Comparison of ENCODE assay signal across 8 mouse cellular contexts in genomic region chr1:131246433-131247395, GRCm38 (mm10). TPM values are rescaled to one million over a fixed set of nuclear protein-coding genes. Genes with fewer than 3 reads are reported as not detected.
A peak's percentile ranks its signal among the peaks of the same experiment; 100 is the strongest.
DNase-seq lines count a peak whose midpoint lies in the region; ATAC-seq lines count a peak whose summit lies in the region.

No protein-coding gene starts in this region.

- H3K36me3 ChIP-seq in limb, embryonic 11.5 days (ENCODE audit: control insufficient read depth, insufficient read depth, low read length) = no peaks in the 10 kb centered on the region
- H3K36me3 ChIP-seq in limb, embryonic 10.5 days = no peaks in the 10 kb centered on the region
- H3K36me3 ChIP-seq in kidney, embryonic 14.5 days (ENCODE audit: control insufficient read depth, insufficient read depth, low read length) = no peaks in the 10 kb centered on the region
- no peaks in the 10 kb centered on the region for H3K36me3 ChIP-seq in liver, embryonic 16.5 days (ENCODE audit: control insufficient read depth, insufficient read depth)

- no peak overlapping the region for H3K4me3 ChIP-seq in limb, embryonic 11.5 days (ENCODE audit: low read depth, low read length)
- no peak overlapping the region for H3K4me3 ChIP-seq in limb, embryonic 10.5 days
- peak overlapping the region; percentile 9 for H3K4me3 ChIP-seq in kidney, embryonic 14.5 days (ENCODE audit: low read length)
- peak overlapping the region; percentile 21; the same call in 1 of the 2 replicates for H3K4me3 ChIP-seq in liver, embryonic 16.5 days (ENCODE audit: low read depth, low read length)

- no peaks in the 10 kb centered on the region for H3K9me3 ChIP-seq in limb, embryonic 11.5 days (ENCODE audit: control insufficient read depth, low read length)
- H3K9me3 ChIP-seq in limb, embryonic 10.5 days (replicated peaks) = no peaks in the 10 kb centered on the region
- H3K9me3 ChIP-seq in kidney, embryonic 14.5 days (ENCODE audit: control insufficient read depth, low read length) = no peaks in the 10 kb centered on the region
- no peaks in the 10 kb centered on the region for H3K9me3 ChIP-seq in liver, embryonic 16.5 days (replicated peaks; ENCODE audit: control insufficient read depth, low read length)

- no peak overlapping the region for H3K4me2 ChIP-seq in limb, embryonic 11.5 days (ENCODE audit: low read depth, severe bottlenecking)
- no peak overlapping the region; the same call in 1 of the 2 replicates for H3K4me2 ChIP-seq in kidney, embryonic 14.5 days (replicated peaks; ENCODE audit: low read depth, low read length)
- H3K4me2 ChIP-seq in liver, embryonic 16.5 days (ENCODE audit: low read depth, low read length) = peak overlapping the region; percentile 73

- H3K27ac ChIP-seq in limb, embryonic 11.5 days (replicated peaks; ENCODE audit: low read depth, low read length) = no peak overlapping the region
- H3K27ac ChIP-seq in limb, embryonic 10.5 days = no peak overlapping the region
- no peak overlapping the region for H3K27ac ChIP-seq in kidney, embryonic 14.5 days (ENCODE audit: low read depth, low read length)
- no peak overlapping the region for H3K27ac ChIP-seq in liver, embryonic 16.5 days (ENCODE audit: low read length)

- peaks cover 34% of the 10 kb centered on the region for H3K27me3 ChIP-seq in limb, embryonic 11.5 days (ENCODE audit: control insufficient read depth, insufficient read depth, low read length)
- peaks cover 81% of the 10 kb centered on the region for H3K27me3 ChIP-seq in limb, embryonic 10.5 days (ENCODE audit: low read depth, poor library complexity, severe bottlenecking)
- peaks cover 26% of the 10 kb centered on the region for H3K27me3 ChIP-seq in kidney, embryonic 14.5 days (ENCODE audit: control insufficient read depth, insufficient read depth, low read length)
- peaks cover 41% of the 10 kb centered on the region for H3K27me3 ChIP-seq in liver, embryonic 16.5 days (ENCODE audit: control insufficient read depth, insufficient read depth, low read depth, low read length)

- ATAC-seq in limb, embryonic 11.5 days (ENCODE audit: insufficient number of reproducible peaks, low FRiP score, low TSS enrichment, low read depth) = no peak
- ATAC-seq in kidney, embryonic 14.5 days (ENCODE audit: low FRiP score, low TSS enrichment) = no peak
- no peak for ATAC-seq in liver, embryonic 16.5 days (ENCODE audit: low read depth)

- peaks cover 7% of the 10 kb centered on the region for H3K4me1 ChIP-seq in limb, embryonic 11.5 days (ENCODE audit: control insufficient read depth, insufficient read depth, low read length)
- peaks cover 25% of the 10 kb centered on the region for H3K4me1 ChIP-seq in limb, embryonic 10.5 days
- H3K4me1 ChIP-seq in kidney, embryonic 14.5 days (ENCODE audit: control insufficient read depth, insufficient read depth, low read length) = peaks cover 13% of the 10 kb centered on the region
- peaks cover 16% of the 10 kb centered on the region for H3K4me1 ChIP-seq in liver, embryonic 16.5 days (ENCODE audit: control insufficient read depth, low read depth, low read length)

- WGBS in limb, embryonic 11.5 days = 9% methylated on average over 7 of the region's 7 CpGs
- 14% methylated on average over 7 of the region's 7 CpGs for WGBS in limb, embryonic 10.5 days
- WGBS in kidney, embryonic 14.5 days = 7% methylated on average over 7 of the region's 7 CpGs
- WGBS in liver, embryonic 16.5 days (ENCODE audit: insufficient replicate concordance) = 3% methylated on average over 7 of the region's 7 CpGs

- H3K9ac ChIP-seq in limb, embryonic 11.5 days (ENCODE audit: low read length) = no peak overlapping the region
- no peak overlapping the region for H3K9ac ChIP-seq in kidney, embryonic 14.5 days (ENCODE audit: low read depth, low read length)
- no peak overlapping the region for H3K9ac ChIP-seq in liver, embryonic 16.5 days (ENCODE audit: low read depth, low read length)

- peak; percentile 56 for DNase-seq in limb, embryonic 11.5 days (ENCODE audit: low spot score)
- no peak for DNase-seq in limb, embryonic 10.5 days (ENCODE audit: low spot score)
- peak; percentile 71 to 72 for DNase-seq in cerebellum, adult 18-20 months
- peak; percentile 60 to 73 for DNase-seq in heart, adult 18-20 months
- DNase-seq in retina, postnatal 1 day = peak; percentile 71
- no peak for DNase-seq in spleen, adult 18-20 months

RNA-seq across cellular contexts. Expression of gene Rassf5, which starts 1.7 kb away (rescaled TPM):
- 1.2 and 1.4 TPM in 2 replicates for polyA plus RNA-seq in limb, embryonic 11.5 days (2014; fragmentation: Nextera tagmentation; extraction: Ambion mirVana)
- polyA plus RNA-seq in limb, embryonic 10.5 days (2016; fragmentation: Nextera tagmentation; extraction: Ambion mirVana) = 1.2 and 1.3 TPM in 2 replicates
- 1 to 10 TPM; 2.2 to 4.4 TPM for total RNA-seq in heart, adult 18-20 months (2021)
- polyA plus RNA-seq in kidney, embryonic 14.5 days (2014; fragmentation: Nextera tagmentation; extraction: Ambion mirVana) = 1.6 and 1.8 TPM in 2 replicates
- polyA plus RNA-seq in liver, embryonic 16.5 days (2015; fragmentation: Nextera tagmentation; extraction: Ambion mirVana) = 6.3 and 6.8 TPM in 2 replicates

RNA-seq across cellular contexts. Expression of gene Ikbke, which starts 32.7 kb away (rescaled TPM):
- polyA plus RNA-seq in limb, embryonic 11.5 days (2014; fragmentation: Nextera tagmentation; extraction: Ambion mirVana) = 1.0 and 1.5 TPM in 2 replicates
- polyA plus RNA-seq in limb, embryonic 10.5 days (2016; fragmentation: Nextera tagmentation; extraction: Ambion mirVana) = 1.3 TPM in 2 replicates
- 1 to 10 TPM; 1.5 to 2.6 TPM for total RNA-seq in heart, adult 18-20 months (2021)
- polyA plus RNA-seq in kidney, embryonic 14.5 days (2014; fragmentation: Nextera tagmentation; extraction: Ambion mirVana) = 2.9 TPM in 2 replicates
- polyA plus RNA-seq in liver, embryonic 16.5 days (2015; fragmentation: Nextera tagmentation; extraction: Ambion mirVana) = 9.2 and 10.2 TPM in 2 replicates

Comparison
In these comparisons a context has a peak if more than half of its experiments do, and no peak if none do; other contexts are left out.
1. DNase-seq: peak in limb, embryonic 11.5 days (single experiment), cerebellum, adult 18-20 months (2 of 2), heart, adult 18-20 months (2 of 2) and retina, postnatal 1 day (single experiment); none in limb, embryonic 10.5 days (single experiment) and spleen, adult 18-20 months (0 of 2).
2. H3K4me3 ChIP-seq: peak in kidney, embryonic 14.5 days (single experiment) and liver, embryonic 16.5 days (single experiment); none in limb, embryonic 11.5 days (single experiment) and limb, embryonic 10.5 days (single experiment).